Mouse (Mus musculus): ENCODE results near the gene Kank3.

DNA sequence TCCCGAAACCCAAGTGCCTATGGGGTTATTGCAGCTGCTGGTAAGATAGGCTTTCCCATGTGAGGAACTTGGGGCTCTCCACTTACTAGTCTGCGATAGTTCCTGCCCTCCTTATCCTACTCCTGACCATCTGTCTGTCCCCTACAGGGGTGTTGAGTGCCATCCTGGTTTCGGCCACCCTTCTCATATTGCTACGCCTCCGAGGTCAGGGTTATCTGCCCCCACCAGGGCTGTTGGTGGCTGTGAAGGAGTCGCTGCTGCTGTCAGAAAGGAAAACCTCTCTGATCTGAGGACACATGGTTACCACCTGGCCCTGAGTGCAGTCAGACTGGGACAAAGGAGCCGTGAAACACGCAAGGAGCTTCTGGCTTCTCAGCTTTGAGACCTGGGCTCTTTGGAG lies 37.8 kb downstream of the Kank3 start:
- TF ChIP-seq GATA1 (IDR thresholded peaks at IDR 0.05; ENCODE audit: borderline replicate concordance, low read length), result no peak
- no peak for TF ChIP-seq FLI1 (IDR thresholded peaks at IDR 0.05; ENCODE audit: low read length)

Measured in megakaryocyte, embryonic 14.5 days (primary cell).